Mouse (Mus musculus): Measurements from ENCODE around the gene Hcn2.

The Hcn2 gene

DNA sequence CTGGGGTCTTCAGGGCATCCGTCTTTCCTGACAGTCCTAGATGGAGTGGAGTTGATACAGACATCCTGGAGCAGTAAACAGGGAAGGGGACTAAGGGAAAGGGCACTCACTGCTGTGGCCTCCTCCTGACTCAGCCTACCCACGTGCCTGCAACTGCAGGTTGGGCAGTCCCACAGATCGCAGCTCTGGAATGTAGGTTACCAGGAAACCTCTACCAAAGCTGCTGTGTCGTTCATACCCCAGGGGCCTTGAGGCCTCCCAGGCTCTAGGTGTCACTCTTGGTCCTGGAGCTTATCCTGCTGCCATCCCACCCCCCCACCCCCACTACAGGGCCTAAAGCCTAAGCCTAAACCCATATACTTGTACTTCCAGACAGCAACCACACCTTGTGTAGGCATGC, 8.7 kb upstream of the Hcn2 start:
- no peak for DNase-seq (ENCODE audit: low read depth, low spot score)

DNA sequence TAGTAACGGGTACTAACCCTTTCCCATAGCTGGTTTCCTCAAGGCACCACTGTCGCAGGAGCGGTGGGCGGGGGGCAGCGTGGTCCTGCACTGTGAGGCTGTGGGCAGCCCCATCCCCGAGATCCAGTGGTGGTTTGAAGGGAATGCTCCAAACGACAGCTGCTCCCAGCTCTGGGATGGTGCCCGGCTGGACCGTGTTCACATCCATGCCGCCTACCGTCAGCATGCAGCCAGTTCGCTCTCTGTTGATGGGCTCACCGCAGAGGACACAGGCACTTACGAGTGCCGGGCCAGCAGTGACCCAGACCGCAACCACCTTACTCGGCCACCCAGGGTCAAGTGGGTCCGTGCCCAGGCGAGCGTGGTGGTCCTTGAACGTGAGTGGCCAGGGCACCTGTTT, 7.8 kb upstream of the Hcn2 start:
- no peak for DNase-seq (ENCODE audit: low read depth, low spot score)

GRCm38 (mm10) chr10:79709307-79709706, 7.1 kb upstream of the Hcn2 start:
- DNase-seq (ENCODE audit: low read depth, low spot score), result no peak

DNA sequence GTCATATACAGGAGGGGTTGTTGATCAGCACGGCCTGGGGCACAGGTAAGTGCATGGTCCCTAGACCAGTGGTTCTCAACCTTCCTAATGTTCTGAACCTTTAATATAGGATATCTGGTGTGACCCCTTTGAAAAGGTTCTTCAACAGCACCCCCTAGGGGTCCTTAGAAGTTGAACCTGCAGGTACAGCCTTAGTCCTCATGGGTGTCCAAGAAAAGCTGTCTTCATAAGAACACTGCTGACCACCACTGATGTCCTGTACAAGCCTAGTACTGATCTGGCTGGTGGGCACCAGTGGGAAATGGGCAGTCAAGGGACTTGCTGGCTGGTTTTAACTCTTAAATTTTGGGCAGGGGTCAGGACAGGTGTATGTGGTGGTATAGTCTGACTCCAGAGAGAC, 4.4 kb upstream of the Hcn2 start:
- DNase-seq (ENCODE audit: low read depth, low spot score), result no peak

GRCm38 (mm10) chr10:79712499-79713126, 3.8 kb upstream of the Hcn2 start:
- peak; percentile 65 for DNase-seq (ENCODE audit: low read depth, low spot score)

GRCm38 (mm10) chr10:79713163-79713562, 3.3 kb upstream of the Hcn2 start:
- DNase-seq (ENCODE audit: low read depth, low spot score), result no peak

- DNase-seq (ENCODE audit: low read depth, low spot score), result no peak
These were observed 1.4 kb upstream of the Hcn2 start for GRCm38 (mm10) chr10:79714996-79715395.

GRCm38 (mm10) chr10:79716988-79717355, 538 bp downstream of the Hcn2 start:
- DNase-seq (ENCODE audit: low read depth, low spot score), result no peak

DNA sequence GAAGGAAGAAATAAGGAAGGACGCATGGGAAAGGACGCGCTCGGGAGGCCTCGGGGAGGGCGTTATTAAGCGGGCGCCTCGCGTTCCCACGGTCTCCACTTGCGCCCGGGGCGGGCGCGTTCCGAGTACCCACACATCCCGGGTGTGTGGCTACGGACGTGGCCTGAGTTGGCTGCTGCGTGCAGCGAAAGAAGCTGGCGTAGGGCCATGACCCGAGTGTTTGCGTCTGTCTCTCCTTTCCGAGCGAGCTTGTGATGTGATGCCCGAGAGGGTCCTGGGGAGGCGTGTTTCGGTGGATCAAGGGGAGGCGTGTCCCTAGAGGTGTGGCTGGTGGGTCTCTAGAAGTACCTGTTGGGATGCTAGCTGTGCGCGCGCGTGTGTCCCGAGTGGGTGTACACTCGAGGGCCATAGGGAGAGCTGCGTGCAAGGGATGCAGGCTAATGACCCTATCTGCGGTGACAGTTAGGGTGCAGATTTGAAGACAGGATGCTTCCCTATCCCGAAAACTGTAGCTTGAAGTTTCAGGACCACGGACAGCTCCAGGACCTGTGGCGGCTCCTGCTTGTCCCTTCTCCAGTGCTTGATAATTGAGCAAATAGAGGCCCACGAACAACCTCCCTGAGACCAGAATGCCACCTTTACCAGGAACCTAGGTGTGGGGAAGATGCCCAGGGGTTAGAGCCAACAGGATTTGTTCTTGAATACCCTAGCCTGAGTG, 1.4 kb downstream of the Hcn2 start:
- DNase-seq (ENCODE audit: low read depth, low spot score), result peak; percentile 79

GRCm38 (mm10) chr10:79721089-79721488, 4.7 kb downstream of the Hcn2 start:
- no peak for DNase-seq (ENCODE audit: low read depth, low spot score)

DNA sequence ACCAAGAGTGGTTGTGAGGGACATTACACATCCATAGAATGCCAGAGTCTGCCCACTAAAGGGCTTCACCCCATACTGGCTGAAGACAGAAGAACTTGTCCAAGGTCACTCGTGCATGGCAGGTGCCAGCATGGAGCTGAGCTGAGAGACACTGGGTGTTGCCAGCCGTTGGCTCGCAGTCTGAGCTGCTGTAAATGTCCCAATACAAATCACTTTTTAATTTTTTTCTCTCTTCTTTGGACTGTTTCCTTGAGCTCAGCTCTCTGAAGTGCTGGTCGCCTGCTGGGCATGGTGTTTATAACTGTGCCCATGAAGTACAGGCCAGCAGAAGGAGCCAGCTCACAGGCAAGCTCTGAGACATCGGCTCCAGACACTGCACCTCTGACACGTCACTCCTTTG, 6.6 kb downstream of the Hcn2 start:
- no peak for DNase-seq (ENCODE audit: low read depth, low spot score)

GRCm38 (mm10) chr10:79723692-79724091, 7.3 kb downstream of the Hcn2 start:
- no peak for DNase-seq (ENCODE audit: low read depth, low spot score)

DNA sequence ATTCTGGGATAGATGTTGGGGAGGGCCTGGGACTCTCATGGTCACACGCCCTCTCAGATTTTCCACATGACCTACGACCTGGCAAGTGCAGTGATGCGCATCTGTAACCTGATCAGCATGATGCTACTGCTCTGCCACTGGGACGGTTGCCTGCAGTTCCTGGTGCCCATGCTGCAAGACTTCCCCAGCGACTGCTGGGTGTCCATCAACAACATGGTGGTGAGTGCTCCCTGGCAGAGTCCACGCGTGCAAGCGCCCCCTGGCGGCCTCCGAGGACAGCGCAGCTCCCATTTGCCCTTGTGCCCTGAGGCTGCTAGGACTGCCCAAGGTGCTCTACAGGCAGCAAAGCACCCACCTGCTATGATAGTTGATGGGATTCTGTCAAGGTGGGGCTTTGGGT, 9.7 kb downstream of the Hcn2 start:
- DNase-seq (ENCODE audit: low read depth, low spot score), result no peak

DNA sequence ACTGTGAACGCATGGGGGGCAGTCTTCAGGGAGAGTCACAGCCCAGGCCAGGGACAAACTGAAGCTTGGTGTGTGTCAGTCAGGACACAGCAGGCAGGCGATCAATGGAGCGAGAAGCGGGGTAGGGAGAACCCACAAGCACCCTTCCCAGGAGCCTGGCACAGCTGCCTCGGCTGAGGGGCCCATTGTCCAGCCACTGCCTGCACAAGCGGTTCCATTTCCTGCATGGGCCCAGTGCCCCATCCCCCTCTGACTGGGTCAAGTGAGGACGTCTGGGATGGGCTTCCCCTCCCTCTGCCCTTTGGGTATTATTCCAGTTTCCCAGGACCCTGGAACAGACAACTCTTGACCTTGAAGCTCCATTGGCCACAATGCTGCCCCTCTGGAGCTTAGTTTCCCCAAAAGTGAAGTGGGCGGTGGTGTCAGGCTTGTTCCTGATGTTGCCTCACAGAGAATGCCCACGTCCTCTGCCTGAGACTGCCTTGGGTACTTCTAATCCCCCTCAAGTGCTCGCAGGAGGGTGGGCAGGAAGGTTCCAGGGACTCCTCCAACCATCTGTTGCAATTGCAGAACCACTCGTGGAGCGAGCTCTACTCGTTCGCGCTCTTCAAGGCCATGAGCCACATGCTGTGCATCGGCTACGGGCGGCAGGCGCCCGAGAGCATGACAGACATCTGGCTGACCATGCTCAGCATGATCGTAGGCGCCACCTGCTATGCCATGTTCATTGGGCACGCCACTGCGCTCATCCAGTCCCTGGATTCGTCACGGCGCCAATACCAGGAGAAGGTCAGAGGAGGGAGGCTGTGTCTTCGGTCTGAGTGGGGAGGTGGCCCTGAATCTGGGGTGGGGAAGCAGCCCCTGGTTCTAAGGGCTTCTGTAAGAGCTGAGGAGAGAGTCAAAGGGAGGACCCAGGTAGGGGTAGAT, 12.2 kb downstream of the Hcn2 start:
- DNase-seq (ENCODE audit: low read depth, low spot score), result no peak

DNA sequence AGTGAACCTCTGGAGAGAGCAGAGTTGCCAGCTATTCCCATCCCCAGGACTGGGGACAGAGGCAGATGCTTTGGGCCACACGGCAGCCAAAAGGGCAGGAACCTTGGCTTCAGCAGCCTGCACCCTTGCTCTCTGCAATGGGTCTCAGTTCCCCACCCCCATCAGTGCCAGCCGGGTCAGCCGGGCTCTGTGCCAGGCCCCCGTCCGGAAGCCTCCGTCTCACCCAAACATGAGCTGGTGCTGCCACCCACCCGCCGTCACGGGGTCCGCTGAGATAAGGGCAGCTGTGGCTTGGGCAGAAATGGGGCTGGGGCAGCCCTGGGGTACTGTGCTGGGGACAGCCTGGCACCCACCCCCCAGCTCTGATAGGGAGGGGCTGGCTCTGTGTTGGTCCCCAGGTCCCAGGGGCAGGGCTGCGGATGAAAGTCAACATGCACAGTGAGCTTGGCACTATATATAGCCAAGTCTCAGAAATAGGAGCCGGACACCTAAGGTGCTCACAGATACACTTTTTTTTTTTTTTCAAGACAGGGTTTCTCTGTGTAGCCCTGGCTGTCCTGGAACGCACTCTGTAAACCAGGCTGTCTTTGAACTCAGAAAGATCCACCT, 13.0 kb downstream of the Hcn2 start:
- DNase-seq (ENCODE audit: low read depth, low spot score), result no peak

DNA sequence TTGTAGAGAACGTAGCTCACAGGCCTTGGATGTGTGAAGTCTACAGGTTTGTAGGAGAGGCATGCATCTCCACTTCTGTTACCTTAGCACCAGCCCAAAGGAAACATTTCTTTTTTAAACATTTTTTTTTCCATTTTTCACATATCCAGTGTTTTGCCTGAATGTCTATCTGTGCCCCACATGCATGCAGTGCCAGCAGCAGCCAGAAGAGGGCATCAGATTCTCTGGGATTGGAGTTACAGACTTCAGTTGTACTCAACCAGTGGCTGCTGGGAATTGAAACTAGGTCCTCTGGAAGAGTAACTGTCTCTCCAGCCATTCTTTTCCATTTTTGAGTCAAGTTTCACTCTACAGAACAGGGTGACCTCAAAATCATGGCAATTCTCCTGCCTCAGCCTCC, 16.1 kb downstream of the Hcn2 start:
- DNase-seq (ENCODE audit: low read depth, low spot score), result no peak

GRCm38 (mm10) chr10:79733847-79734246, 17.4 kb downstream of the Hcn2 start:
- no peak for DNase-seq (ENCODE audit: low read depth, low spot score)

- DNase-seq (ENCODE audit: low read depth, low spot score), result no peak
These were observed 18.9 kb downstream of the Hcn2 start for GRCm38 (mm10) chr10:79735361-79735760.

DNA sequence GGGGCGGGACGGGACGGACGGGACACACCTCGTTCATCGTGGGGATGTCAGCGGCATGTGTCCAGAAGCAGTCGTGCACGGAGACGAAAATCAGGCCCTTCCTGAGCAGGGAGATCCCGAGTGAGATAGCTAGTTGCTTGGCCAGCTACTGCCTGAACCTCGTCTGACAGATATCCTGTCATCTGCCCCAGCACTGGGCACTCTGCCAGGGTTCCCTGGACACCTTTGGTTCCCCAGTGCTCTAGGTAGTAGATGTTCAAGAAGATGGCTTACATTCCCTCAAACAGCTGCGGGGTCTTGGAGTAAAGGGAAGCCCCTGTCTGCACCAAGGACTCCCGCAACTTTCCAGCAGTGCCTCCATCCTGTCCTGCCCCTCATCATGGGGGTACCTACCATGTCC, 20.3 kb downstream of the Hcn2 start:
- DNase-seq (ENCODE audit: low read depth, low spot score), result no peak

DNA sequence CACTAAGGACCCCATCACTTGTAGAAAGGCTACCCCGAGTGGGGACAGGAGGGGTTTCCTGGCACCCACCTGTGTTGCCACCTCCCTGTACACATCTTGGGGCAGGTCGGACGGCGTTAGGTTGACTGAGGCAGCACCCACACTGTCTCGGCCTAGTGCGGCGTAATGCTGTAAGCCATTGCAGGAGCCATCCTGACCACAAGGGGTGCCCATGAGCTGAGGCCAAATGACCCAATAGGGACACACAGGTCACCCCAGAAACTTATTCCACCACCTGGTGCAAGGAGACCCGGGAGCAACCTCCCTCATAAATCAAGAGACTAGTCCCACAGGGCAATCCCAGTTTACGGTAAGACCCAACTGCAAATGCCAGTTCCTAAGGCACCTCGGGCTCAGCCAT, 21.8 kb downstream of the Hcn2 start:
- DNase-seq (ENCODE audit: low read depth, low spot score), result no peak

DNA sequence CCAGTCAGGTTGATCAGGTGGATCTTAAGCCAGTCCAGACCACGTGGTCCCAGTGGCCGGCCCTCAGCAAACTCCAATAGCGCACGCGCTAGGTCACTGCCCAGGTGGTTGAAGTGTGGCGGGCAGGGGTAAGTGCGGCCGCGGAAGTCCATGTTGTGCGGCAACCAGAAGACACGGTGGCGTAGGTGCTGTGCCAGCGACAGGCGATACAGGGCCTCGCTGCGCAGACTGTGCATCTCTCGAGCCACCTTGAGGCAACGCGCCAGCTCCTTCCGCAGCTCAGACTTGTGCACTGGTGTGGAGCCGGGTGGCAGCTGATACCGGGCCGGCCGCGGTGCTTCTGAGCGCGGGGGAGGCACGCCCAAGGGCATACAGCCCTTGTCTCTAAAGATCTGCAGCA, 22.8 kb downstream of the Hcn2 start:
- no peak for DNase-seq (ENCODE audit: low read depth, low spot score)

DNA sequence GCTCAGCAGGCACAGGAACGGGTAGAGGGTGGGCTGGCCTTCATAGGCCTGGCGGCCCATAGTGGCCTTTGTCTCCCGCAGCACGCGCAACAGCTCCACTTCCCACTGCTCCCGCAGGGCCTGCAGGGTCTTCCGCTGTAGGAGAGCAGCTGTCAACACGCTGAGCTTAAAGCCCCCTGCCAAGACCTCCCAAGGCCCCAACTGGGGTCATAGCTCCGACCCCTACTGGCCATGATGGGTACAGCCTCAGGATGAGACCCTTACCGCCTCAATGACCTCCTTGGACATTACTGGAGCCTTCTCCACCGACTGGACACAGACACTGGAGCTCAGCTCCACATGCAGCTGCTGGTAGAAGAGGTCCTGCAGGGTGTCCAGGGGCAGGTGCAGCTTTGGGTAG, 24.4 kb downstream of the Hcn2 start:
- no peak for DNase-seq (ENCODE audit: low read depth, low spot score)

Measured in embryo, embryonic 11.5 days (tissue).